Mouse (Mus musculus): ENCODE results near the gene Ogdh.

GRCm38 (mm10) chr11:6261434-6262082 is 29.9 kb upstream of the Ogdh start:
- TF ChIP-seq CTCF (conservative IDR thresholded peaks at IDR 0.05; ENCODE audit: insufficient read depth, insufficient read length, low read depth, low read length) (peak; percentile 96), POLR2A (IDR thresholded peaks at IDR 0.05; ENCODE audit: low read depth, low read length) (no peak)
